8 mouse cellular contexts compared by ENCODE assay signal in genomic region chr8:106870051-106870450, GRCm38 (mm10). TPM values are rescaled to one million over a fixed set of nuclear protein-coding genes. Genes with fewer than 3 reads are reported as not detected.
DNase-seq lines count a peak whose midpoint lies in the region; ATAC-seq lines count a peak whose summit lies in the region.

Gene Has3 (plus strand): TSS chr8:106870242.

- DNase-seq in left cerebral cortex, postnatal 25 days (ENCODE audit: low spot score in 2 of 2), result peak; percentile 51 to 56
- DNase-seq in left cerebral cortex, adult 11 months (ENCODE audit: low spot score), result no peak
- peak; percentile 38 for DNase-seq in embryonic facial prominence, embryonic 10.5 days (ENCODE audit: low spot score)
- DNase-seq in heart, postnatal 4 days, result peak; percentile 41
- peak; percentile 23 for DNase-seq in retina, postnatal 1 day
- no peak for DNase-seq in adrenal gland, adult 2 months
- no peak for DNase-seq in ovary, adult 18-20 months (ENCODE audit: low spot score)

- no peak for ATAC-seq in liver, embryonic 12.5 days

- peaks cover 80% of the 10 kb centered on the region for H3K27me3 ChIP-seq in embryonic facial prominence, embryonic 10.5 days (replicated peaks; ENCODE audit: low read depth, poor library complexity, severe bottlenecking)
- H3K27me3 ChIP-seq in liver, embryonic 12.5 days (replicated peaks), result peaks cover 88% of the 10 kb centered on the region

- H3K9ac ChIP-seq in liver, embryonic 12.5 days, result peak within 1 kb of the TSS; percentile 48

- peak within 1 kb of the TSS; percentile 76 for H3K4me3 ChIP-seq in embryonic facial prominence, embryonic 10.5 days
- H3K4me3 ChIP-seq in liver, embryonic 12.5 days, result peak within 1 kb of the TSS; percentile 48

- H3K27ac ChIP-seq in embryonic facial prominence, embryonic 10.5 days (replicated peaks), result peak within 1 kb of the TSS; percentile 77
- no peak within 1 kb of the TSS for H3K27ac ChIP-seq in liver, embryonic 12.5 days

- no peaks in the 10 kb centered on the region for H3K9me3 ChIP-seq in embryonic facial prominence, embryonic 10.5 days
- no peaks in the 10 kb centered on the region for H3K9me3 ChIP-seq in liver, embryonic 12.5 days (replicated peaks)

- H3K36me3 ChIP-seq in embryonic facial prominence, embryonic 10.5 days (replicated peaks), result peaks cover 14% of the 10 kb centered on the region
- peaks cover 9% of the 10 kb centered on the region for H3K36me3 ChIP-seq in liver, embryonic 12.5 days

- WGBS in embryonic facial prominence, embryonic 10.5 days, result under 1% methylated on average over 18 of the region's 18 CpGs
- WGBS in liver, embryonic 12.5 days (ENCODE audit: insufficient replicate concordance), result 2% methylated on average over 18 of the region's 18 CpGs

- H3K4me1 ChIP-seq in embryonic facial prominence, embryonic 10.5 days, result peaks cover 43% of the 10 kb centered on the region
- peaks cover 34% of the 10 kb centered on the region for H3K4me1 ChIP-seq in liver, embryonic 12.5 days

- intact Hi-C loops in left cerebral cortex, postnatal 25 days (cut with DNase I), result loop anchor here (5.0 kb wide), 2 partner anchors 98 to 153 kb away; no protein-coding TSS in a partner anchor

- H3K4me2 ChIP-seq in liver, embryonic 12.5 days, result peak within 1 kb of the TSS; percentile 73

RNA-seq across cellular contexts. Expression of gene Has3, which starts in this region (rescaled TPM):
- 1 to 10 TPM; 2.2 to 2.4 TPM for total RNA-seq in left cerebral cortex, postnatal 25 days (2021)
- polyA plus RNA-seq in embryonic facial prominence, embryonic 10.5 days (2016; fragmentation: Nextera tagmentation; extraction: Ambion mirVana), result 0.05 and 0.17 TPM in 2 replicates
- 1 to 10 TPM; 1.3 to 2.4 TPM for total RNA-seq in heart, postnatal 4 days (2021)
- 0.04 TPM in 2 replicates for polyA plus RNA-seq in liver, embryonic 12.5 days (2016; fragmentation: Nextera tagmentation; extraction: Ambion mirVana)
- under 1 TPM; 0.35 to 0.37 TPM for total RNA-seq in adrenal gland, adult 2 months (2021)
- polyA plus RNA-seq in adrenal gland, adult 2 months (2012; rRNA removed), result 0.50 and 0.68 TPM in 2 replicates

Comparison
In these comparisons a context has a peak if more than half of its experiments do, and no peak if none do; other contexts are left out.
1. DNase-seq: peak in left cerebral cortex, postnatal 25 days (2 of 2), heart, postnatal 4 days (single experiment) and retina, postnatal 1 day (single experiment); none in left cerebral cortex, adult 11 months (single experiment), adrenal gland, adult 2 months (single experiment) and ovary, adult 18-20 months (single experiment).
2. Peak in DNase-seq, H3K4me3 ChIP-seq and H3K27ac ChIP-seq in embryonic facial prominence, embryonic 10.5 days; RNA of the gene not detected or under 1 TPM.